Mouse (Mus musculus): ENCODE results near the gene Hcls1. TPM values are rescaled to one million over a fixed set of nuclear protein-coding genes. Genes with fewer than 3 reads are reported as not detected.
A peak's percentile ranks its signal among the peaks of the same experiment; 100 is the strongest.

The Hcls1 gene
- polyA plus RNA-seq, 1 experiment from 2014 or later: 2.1 TPM

GRCm38 (mm10) chr16:36912311-36912710 lies 22.5 kb upstream of the Hcls1 start:
- WGBS: 72% methylated on average over 13 of the region's 13 CpGs
- H3K4me1 ChIP-seq (ENCODE audit: control insufficient read depth, insufficient read depth, low read length): no peaks in the 10 kb centered on the region
- H3K27me3 ChIP-seq (ENCODE audit: control insufficient read depth, insufficient read depth, low read length): no peaks in the 10 kb centered on the region
- ATAC-seq (ENCODE audit: insufficient number of reproducible peaks, insufficient read depth, low FRiP score, low read depth): no peak
- H3K9ac ChIP-seq (replicated peaks; ENCODE audit: low read depth, low read length): no peak overlapping the region
- H3K4me3 ChIP-seq (ENCODE audit: low read depth, low read length): no peak overlapping the region
- H3K27ac ChIP-seq (ENCODE audit: low read length): peak overlapping the region; percentile 39; the same call in 1 of the 2 replicates
- peaks cover 39% of the 10 kb centered on the region for H3K36me3 ChIP-seq (ENCODE audit: control insufficient read depth, insufficient read depth, low read length)
- H3K4me2 ChIP-seq (replicated peaks; ENCODE audit: low read depth, low read length): no peak overlapping the region
- H3K9me3 ChIP-seq (ENCODE audit: control insufficient read depth, low read depth, low read length): no peaks in the 10 kb centered on the region

- no peaks in the 10 kb centered on the region for H3K27me3 ChIP-seq (ENCODE audit: control insufficient read depth, insufficient read depth, low read length)
- H3K36me3 ChIP-seq (ENCODE audit: control insufficient read depth, insufficient read depth, low read length): peaks cover 45% of the 10 kb centered on the region
- H3K9ac ChIP-seq (replicated peaks; ENCODE audit: low read depth, low read length): no peak overlapping the region
- H3K9me3 ChIP-seq (ENCODE audit: control insufficient read depth, low read depth, low read length): no peaks in the 10 kb centered on the region
- no peak for ATAC-seq (ENCODE audit: insufficient number of reproducible peaks, insufficient read depth, low FRiP score, low read depth)
- H3K27ac ChIP-seq (ENCODE audit: low read length): no peak overlapping the region
- H3K4me2 ChIP-seq (replicated peaks; ENCODE audit: low read depth, low read length): no peak overlapping the region
- 71% methylated on average over 5 of the region's 5 CpGs for WGBS
- no peak overlapping the region for H3K4me3 ChIP-seq (ENCODE audit: low read depth, low read length)
- H3K4me1 ChIP-seq (ENCODE audit: control insufficient read depth, insufficient read depth, low read length): no peaks in the 10 kb centered on the region
Measured at GRCm38 (mm10) chr16:36914195-36914594, 20.6 kb upstream of the Hcls1 start.

- 98% methylated on average over 10 of the region's 10 CpGs for WGBS
- peaks cover 34% of the 10 kb centered on the region for H3K36me3 ChIP-seq (ENCODE audit: control insufficient read depth, insufficient read depth, low read length)
Measured at GRCm38 (mm10) chr16:36918505-36918904, 16.3 kb upstream of the Hcls1 start.

GRCm38 (mm10) chr16:36920410-36920809 lies 14.4 kb upstream of the Hcls1 start:
- H3K27me3 ChIP-seq (ENCODE audit: control insufficient read depth, insufficient read depth, low read length): no peaks in the 10 kb centered on the region
- no peak overlapping the region for H3K4me3 ChIP-seq (ENCODE audit: low read depth, low read length)
- no peaks in the 10 kb centered on the region for H3K4me1 ChIP-seq (ENCODE audit: control insufficient read depth, insufficient read depth, low read length)
- 87% methylated on average over 3 of the region's 3 CpGs for WGBS
- no peak overlapping the region for H3K27ac ChIP-seq (ENCODE audit: low read length)
- peaks cover 37% of the 10 kb centered on the region for H3K36me3 ChIP-seq (ENCODE audit: control insufficient read depth, insufficient read depth, low read length)
- no peaks in the 10 kb centered on the region for H3K9me3 ChIP-seq (ENCODE audit: control insufficient read depth, low read depth, low read length)
- no peak overlapping the region for H3K9ac ChIP-seq (replicated peaks; ENCODE audit: low read depth, low read length)
- no peak for ATAC-seq (ENCODE audit: insufficient number of reproducible peaks, insufficient read depth, low FRiP score, low read depth)
- no peak overlapping the region for H3K4me2 ChIP-seq (replicated peaks; ENCODE audit: low read depth, low read length)

More at GRCm38 (mm10) chr16:36918505-36918904, 16.3 kb upstream of the Hcls1 start:
- Histone ChIP-seq H3K9ac (replicated peaks; ENCODE audit: low read depth, low read length) (no peak overlapping the region), H3K4me1 (ENCODE audit: control insufficient read depth, insufficient read depth, low read length) (no peaks in the 10 kb centered on the region), H3K4me3 (ENCODE audit: low read depth, low read length) (no peak overlapping the region), H3K27ac (ENCODE audit: low read length) (no peak overlapping the region), H3K27me3 (ENCODE audit: control insufficient read depth, insufficient read depth, low read length) (no peaks in the 10 kb centered on the region), H3K4me2 (replicated peaks; ENCODE audit: low read depth, low read length) (no peak overlapping the region), H3K9me3 (ENCODE audit: control insufficient read depth, low read depth, low read length) (no peaks in the 10 kb centered on the region)
- no peak for ATAC-seq (ENCODE audit: insufficient number of reproducible peaks, insufficient read depth, low FRiP score, low read depth)

GRCm38 (mm10) chr16:36921067-36921613 lies 13.6 kb upstream of the Hcls1 start:
- H3K9ac ChIP-seq (replicated peaks; ENCODE audit: low read depth, low read length): no peak overlapping the region
- H3K27ac ChIP-seq (ENCODE audit: low read length): no peak overlapping the region
- no peak overlapping the region for H3K4me3 ChIP-seq (ENCODE audit: low read depth, low read length)
- no peaks in the 10 kb centered on the region for H3K9me3 ChIP-seq (ENCODE audit: control insufficient read depth, low read depth, low read length)
- no peaks in the 10 kb centered on the region for H3K27me3 ChIP-seq (ENCODE audit: control insufficient read depth, insufficient read depth, low read length)
- ATAC-seq (ENCODE audit: insufficient number of reproducible peaks, insufficient read depth, low FRiP score, low read depth): no peak
- 93% methylated on average over 8 of the region's 8 CpGs for WGBS
- no peak overlapping the region for H3K4me2 ChIP-seq (replicated peaks; ENCODE audit: low read depth, low read length)
- peaks cover 40% of the 10 kb centered on the region for H3K36me3 ChIP-seq (ENCODE audit: control insufficient read depth, insufficient read depth, low read length)
- no peaks in the 10 kb centered on the region for H3K4me1 ChIP-seq (ENCODE audit: control insufficient read depth, insufficient read depth, low read length)

GRCm38 (mm10) chr16:36921980-36922379 lies 12.8 kb upstream of the Hcls1 start:
- H3K4me3 ChIP-seq (ENCODE audit: low read depth, low read length): no peak overlapping the region
- WGBS: 92% methylated on average over 6 of the region's 6 CpGs
- peaks cover 46% of the 10 kb centered on the region for H3K36me3 ChIP-seq (ENCODE audit: control insufficient read depth, insufficient read depth, low read length)
- H3K4me2 ChIP-seq (replicated peaks; ENCODE audit: low read depth, low read length): no peak overlapping the region
- ATAC-seq (ENCODE audit: insufficient number of reproducible peaks, insufficient read depth, low FRiP score, low read depth): no peak
- no peaks in the 10 kb centered on the region for H3K9me3 ChIP-seq (ENCODE audit: control insufficient read depth, low read depth, low read length)
- no peak overlapping the region for H3K9ac ChIP-seq (replicated peaks; ENCODE audit: low read depth, low read length)
- H3K27me3 ChIP-seq (ENCODE audit: control insufficient read depth, insufficient read depth, low read length): no peaks in the 10 kb centered on the region
- H3K27ac ChIP-seq (ENCODE audit: low read length): no peak overlapping the region
- no peaks in the 10 kb centered on the region for H3K4me1 ChIP-seq (ENCODE audit: control insufficient read depth, insufficient read depth, low read length)

- Histone ChIP-seq H3K27ac (ENCODE audit: low read length) (no peak overlapping the region), H3K9ac (replicated peaks; ENCODE audit: low read depth, low read length) (no peak overlapping the region), H3K4me1 (ENCODE audit: control insufficient read depth, insufficient read depth, low read length) (no peaks in the 10 kb centered on the region), H3K4me3 (ENCODE audit: low read depth, low read length) (no peak overlapping the region), H3K36me3 (ENCODE audit: control insufficient read depth, insufficient read depth, low read length) (peaks cover 42% of the 10 kb centered on the region), H3K9me3 (ENCODE audit: control insufficient read depth, low read depth, low read length) (no peaks in the 10 kb centered on the region), H3K4me2 (replicated peaks; ENCODE audit: low read depth, low read length) (no peak overlapping the region), H3K27me3 (ENCODE audit: control insufficient read depth, insufficient read depth, low read length) (no peaks in the 10 kb centered on the region)
- ATAC-seq (ENCODE audit: insufficient number of reproducible peaks, insufficient read depth, low FRiP score, low read depth): no peak
- 91% methylated on average over 8 of the region's 8 CpGs for WGBS
Measured at GRCm38 (mm10) chr16:36924312-36924711, 10.5 kb upstream of the Hcls1 start.

- ATAC-seq (ENCODE audit: insufficient number of reproducible peaks, insufficient read depth, low FRiP score, low read depth): no peak
- WGBS: 92% methylated on average over 6 of the region's 6 CpGs
- no peaks in the 10 kb centered on the region for H3K27me3 ChIP-seq (ENCODE audit: control insufficient read depth, insufficient read depth, low read length)
- H3K9ac ChIP-seq (replicated peaks; ENCODE audit: low read depth, low read length): no peak overlapping the region
- H3K9me3 ChIP-seq (ENCODE audit: control insufficient read depth, low read depth, low read length): no peaks in the 10 kb centered on the region
- no peak overlapping the region for H3K4me2 ChIP-seq (replicated peaks; ENCODE audit: low read depth, low read length)
- H3K36me3 ChIP-seq (ENCODE audit: control insufficient read depth, insufficient read depth, low read length): peaks cover 44% of the 10 kb centered on the region
- no peak overlapping the region for H3K4me3 ChIP-seq (ENCODE audit: low read depth, low read length)
- no peaks in the 10 kb centered on the region for H3K4me1 ChIP-seq (ENCODE audit: control insufficient read depth, insufficient read depth, low read length)
- H3K27ac ChIP-seq (ENCODE audit: low read length): no peak overlapping the region
Measured at GRCm38 (mm10) chr16:36925351-36925750, 9.4 kb upstream of the Hcls1 start.

GRCm38 (mm10) chr16:36925797-36926196 lies 9.0 kb upstream of the Hcls1 start:
- Histone ChIP-seq H3K27me3 (ENCODE audit: control insufficient read depth, insufficient read depth, low read length) (no peaks in the 10 kb centered on the region), H3K4me2 (replicated peaks; ENCODE audit: low read depth, low read length) (no peak overlapping the region), H3K4me3 (ENCODE audit: low read depth, low read length) (no peak overlapping the region), H3K4me1 (ENCODE audit: control insufficient read depth, insufficient read depth, low read length) (no peaks in the 10 kb centered on the region), H3K9me3 (ENCODE audit: control insufficient read depth, low read depth, low read length) (no peaks in the 10 kb centered on the region), H3K9ac (replicated peaks; ENCODE audit: low read depth, low read length) (no peak overlapping the region), H3K36me3 (ENCODE audit: control insufficient read depth, insufficient read depth, low read length) (peaks cover 45% of the 10 kb centered on the region), H3K27ac (ENCODE audit: low read length) (no peak overlapping the region)
- 79% methylated on average over 6 of the region's 6 CpGs for WGBS
- ATAC-seq (ENCODE audit: insufficient number of reproducible peaks, insufficient read depth, low FRiP score, low read depth): no peak

All from stomach, embryonic 14.5 days (tissue).